Comparison of ENCODE assay signal across 28 mouse cellular contexts in the genomic region with DNA sequence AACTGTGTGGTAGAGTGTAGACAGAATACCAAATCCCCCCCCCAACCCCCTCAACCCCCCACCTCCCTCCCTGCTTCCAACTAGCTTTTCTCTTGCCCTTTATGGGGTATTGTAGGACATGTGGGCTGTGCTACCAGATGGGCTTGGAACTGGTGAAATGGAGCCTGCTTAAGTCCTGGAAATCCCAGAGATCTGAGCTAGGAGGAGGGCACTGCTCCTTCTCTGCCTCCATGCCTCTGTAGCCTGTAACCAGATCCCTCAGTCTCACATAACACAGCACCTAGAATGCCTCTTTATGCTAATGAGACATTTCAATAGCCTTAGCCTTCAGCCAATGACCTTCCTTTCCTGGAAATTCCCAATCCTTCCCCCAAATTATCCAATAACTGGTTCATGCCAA.
"Had no signal": no experiment of that assay in that cellular context is flagged by ENCODE, and none has a peak within 500 bp of the region (broad histone marks: within the 10 kb centered on the region; RNA-seq: fewer than 3 reads in every experiment).

No protein-coding gene starts in this region.

- ATAC-seq: hindbrain, embryonic 16.5 days; inflammation-experienced regulatory T-cells, adult 6 months; intestine, embryonic 15.5 days; intestine, postnatal 0 days; liver, embryonic 12.5 days had no signal

- H3K36me3 ChIP-seq: heart, embryonic 10.5 days; heart, embryonic 12.5 days; hindbrain, embryonic 10.5 days; hindbrain, embryonic 12.5 days; intestine, embryonic 15.5 days; kidney, embryonic 15.5 days; limb, embryonic 13.5 days; limb, embryonic 15.5 days; liver, embryonic 12.5 days had no signal

- H3K27me3 ChIP-seq: heart, embryonic 12.5 days; hindbrain, embryonic 12.5 days; intestine, embryonic 15.5 days; kidney, embryonic 15.5 days; limb, embryonic 13.5 days; limb, embryonic 15.5 days; liver, embryonic 12.5 days had no signal

- H3K4me2 ChIP-seq: heart, embryonic 12.5 days; hindbrain, embryonic 12.5 days; hindbrain, embryonic 14.5 days; intestine, embryonic 15.5 days; kidney, embryonic 15.5 days; limb, embryonic 13.5 days; limb, embryonic 15.5 days; liver, embryonic 12.5 days had no signal

- H3K4me3 ChIP-seq: heart, embryonic 10.5 days; heart, embryonic 12.5 days; hindbrain, embryonic 10.5 days; hindbrain, embryonic 12.5 days; intestine, embryonic 15.5 days; kidney, embryonic 15.5 days; layer of hippocampus, adult 2 months; left cerebral cortex, adult 2 months; limb, embryonic 13.5 days; limb, embryonic 15.5 days; liver, embryonic 12.5 days had no signal

- H3K27ac ChIP-seq: heart, embryonic 10.5 days; hindbrain, embryonic 10.5 days; hindbrain, embryonic 12.5 days; hindbrain, embryonic 14.5 days; intestine, embryonic 15.5 days; kidney, embryonic 15.5 days; layer of hippocampus, adult 2 months; left cerebral cortex, adult 2 months; limb, embryonic 13.5 days; limb, embryonic 15.5 days; liver, embryonic 12.5 days; liver, embryonic 14.5 days had no signal

- H3K4me1 ChIP-seq: heart, embryonic 10.5 days; heart, embryonic 12.5 days; hindbrain, embryonic 10.5 days; hindbrain, embryonic 12.5 days; intestine, embryonic 15.5 days; kidney, embryonic 15.5 days; limb, embryonic 13.5 days; limb, embryonic 15.5 days; liver, embryonic 12.5 days had no signal

- H3K9me3 ChIP-seq: heart, embryonic 10.5 days; heart, embryonic 12.5 days; hindbrain, embryonic 10.5 days; hindbrain, embryonic 12.5 days; intestine, embryonic 15.5 days; kidney, embryonic 15.5 days; limb, embryonic 13.5 days; limb, embryonic 15.5 days; liver, embryonic 12.5 days had no signal

- H3K9ac ChIP-seq: heart, embryonic 12.5 days; hindbrain, embryonic 12.5 days; hindbrain, embryonic 14.5 days; intestine, embryonic 15.5 days; kidney, embryonic 15.5 days; limb, embryonic 13.5 days; limb, embryonic 15.5 days; liver, embryonic 12.5 days; liver, embryonic 14.5 days had no signal

- DNase-seq: gastrocnemius, postnatal 14 days; gastrocnemius, postnatal 36 days; heart, adult 18-20 months; heart, postnatal 10 days; heart, postnatal 4 days; kidney, adult 18-20 months; kidney, adult 9 months; kidney, postnatal 10 days; kidney, postnatal 25 days; kidney, postnatal 4 days; left cerebral cortex, postnatal 4 days; lung, adult 18-20 months had no signal
